Mouse (Mus musculus) liver, adult 2 months (tissue): ENCODE results near the gene Nr0b2. TPM values are rescaled to one million over a fixed set of nuclear protein-coding genes. Genes with fewer than 3 reads are reported as not detected.

Experiments used
- DNase-seq: peaks from one replicate; pipeline ENCODE4 v3.0.0-alpha.2; 2011; ENCODE audit warnings: low read depth, low spot score; ENCODE audit errors: extremely low read depth
- H3K27ac ChIP-seq: fragments of 200-500 bp; replicated peaks from 2 replicates; pipeline ENCODE4 v1.5.1; 2012; ENCODE audit warnings: low read depth, mild to moderate bottlenecking, control low read depth, inconsistent platforms, low read length; ENCODE audit not compliant: insufficient read depth
- H3K27me3 ChIP-seq: fragments of 200-500 bp; 2 replicates; pipeline ENCODE4 v1.6.1; 2012; ENCODE audit warnings: mild to moderate bottlenecking, moderate library complexity, low read length, inconsistent platforms; ENCODE audit not compliant: control insufficient read depth, insufficient read depth
- H3K36me3 ChIP-seq: fragments of 200-500 bp; 2 replicates; pipeline ENCODE4 v1.6.1; 2012; ENCODE audit warnings: low read length, inconsistent platforms; ENCODE audit not compliant: control insufficient read depth, insufficient read depth
- H3K4me1 ChIP-seq: fragments of 200-500 bp; 2 replicates; pipeline ENCODE4 v1.6.1; 2011; ENCODE audit warnings: low read length; ENCODE audit not compliant: control insufficient read depth, insufficient read depth
- H3K4me3 ChIP-seq: fragments of 200-500 bp; 2 replicates; pipeline ENCODE4 v1.5.1; 2011; ENCODE audit warnings: low read depth, mild to moderate bottlenecking, control low read depth, low read length, moderate library complexity; ENCODE audit not compliant: insufficient read depth
- H3K79me2 ChIP-seq: fragments of 200-500 bp; 2 replicates; pipeline ENCODE4 v1.6.1; 2012; ENCODE audit warnings: inconsistent platforms, mild to moderate bottlenecking, low read length, moderate library complexity; ENCODE audit not compliant: control insufficient read depth, insufficient read depth
- H3K9ac ChIP-seq: fragments of 200-500 bp; 2 replicates; pipeline ENCODE4 v1.6.1; 2012; ENCODE audit warnings: low read depth, mild to moderate bottlenecking, control low read depth, inconsistent platforms, low read length
- CTCF ChIP-seq: fragments of 200-500 bp; IDR thresholded peaks from 2 replicates; pipeline ENCODE4 v1.5.1; 2011; ENCODE audit warnings: low read depth, low read length, control low read depth
- POLR2A ChIP-seq: fragments of 200-500 bp; IDR thresholded peaks from 2 replicates; pipeline ENCODE4 v1.6.1; 2011; ENCODE audit warnings: low read length, control low read depth; ENCODE audit not compliant: insufficient read depth; ENCODE audit errors: extremely low read depth
- WGBS: fragments of 180-500 bp; shearing (Covaris S2); methylation state at CpG from one replicate; pipeline ENCODE4 v1.1.7; 2018; 5-methylcytosine and 5-hydroxymethylcytosine counted together
- polyA plus RNA-seq: library from polyadenylated mRNA; depleted of rRNA; stranded (reverse); fragments of >200 nt; gene quantifications from 2 replicates; pipeline ENCODE4 v1.2.3, GENCODE M21; 2012
- total RNA-seq: library from RNA; depleted of rRNA; stranded (reverse); fragments of >200 nt; gene quantifications from 2 replicates; pipeline ENCODE4 v1.2.3, GENCODE M21; 2014

Nr0b2 gene
- total and polyA plus RNA-seq, 2 experiments: 25.7 to 300 TPM

DNA sequence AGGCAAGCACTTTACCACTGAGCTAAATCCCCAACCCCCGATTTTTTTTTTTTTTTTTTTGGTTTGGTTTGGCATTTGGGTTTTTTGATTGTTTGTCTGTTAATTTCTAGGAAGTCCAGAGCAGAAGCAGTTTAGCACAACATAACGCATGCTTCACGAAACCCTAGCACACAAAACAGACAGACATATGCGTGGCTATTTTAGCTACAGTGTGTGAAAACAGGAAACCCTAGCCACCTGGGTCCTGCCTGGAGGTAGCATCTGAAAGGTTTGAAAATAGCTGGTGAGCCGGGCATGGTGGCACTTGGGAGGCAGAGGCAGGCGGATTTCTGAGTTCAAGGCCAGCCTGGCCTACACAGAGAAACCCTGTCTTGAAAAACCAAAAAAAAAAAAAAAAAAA lies 42.9 kb downstream of the Nr0b2 start:
- Histone ChIP-seq H3K27ac (no peak overlapping the region), H3K9ac (no peak overlapping the region), H3K27me3 (no peaks in the 10 kb centered on the region), H3K36me3 (no peaks in the 10 kb centered on the region; the same call in 1 of the 2 replicates), H3K79me2 (no peaks in the 10 kb centered on the region), H3K4me3 (no peak overlapping the region), H3K4me1 (no peaks in the 10 kb centered on the region)
- WGBS: 81% methylated on average over 6 of the region's 6 CpGs
- TF ChIP-seq POLR2A (no peak), CTCF (no peak)
- DNase-seq: no peak

DNA sequence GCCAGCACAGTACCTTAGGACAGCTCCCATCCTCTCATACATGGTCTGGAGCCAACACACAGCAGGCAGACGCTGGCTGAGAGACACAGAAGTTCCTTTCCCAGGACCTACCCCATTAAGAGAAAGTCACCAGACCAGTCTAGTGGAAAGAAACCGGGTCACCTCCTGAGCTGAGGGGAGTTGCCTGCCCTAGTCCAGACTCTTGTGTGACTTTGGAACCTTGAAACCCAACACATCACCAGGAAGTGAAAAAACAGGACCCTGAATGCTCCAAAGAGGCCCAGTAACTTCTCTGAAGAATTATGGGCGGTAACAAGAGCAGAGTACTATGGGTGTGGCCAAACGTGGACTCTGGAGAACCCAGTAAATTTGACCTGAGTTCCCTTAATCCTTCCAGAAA lies 45.4 kb downstream of the Nr0b2 start:
- no peak for DNase-seq
- TF ChIP-seq POLR2A (no peak), CTCF (no peak)
- no peaks in the 10 kb centered on the region for H3K27me3 ChIP-seq
- H3K27ac ChIP-seq: no peak overlapping the region
- H3K36me3 ChIP-seq: no peaks in the 10 kb centered on the region
- H3K4me3 ChIP-seq: no peak overlapping the region
- H3K9ac ChIP-seq: no peak overlapping the region
- peaks cover 2% of the 10 kb centered on the region; the same call in 1 of the 2 replicates for H3K4me1 ChIP-seq
- H3K79me2 ChIP-seq: no peaks in the 10 kb centered on the region
- WGBS: 60% methylated on average over 4 of the region's 4 CpGs

DNA sequence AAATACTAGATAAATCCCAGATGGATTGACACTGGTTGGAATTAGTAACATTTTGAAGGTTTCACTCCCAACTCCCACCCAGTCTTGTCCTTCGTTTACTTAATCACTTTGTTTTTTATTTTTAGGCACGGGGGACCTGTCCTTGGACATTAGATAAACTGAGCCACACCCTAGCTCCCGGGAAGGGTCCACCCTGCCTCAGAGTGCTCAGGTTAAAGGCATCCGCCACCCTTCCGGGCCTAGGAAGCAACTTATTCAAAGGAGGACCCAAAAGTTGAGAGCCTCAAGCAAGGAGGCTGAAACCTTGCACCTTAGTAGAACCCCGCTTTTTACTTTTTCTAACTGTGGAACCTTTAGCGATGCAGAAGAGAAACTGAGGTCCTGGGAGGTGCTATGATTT lies 45.9 kb downstream of the Nr0b2 start:
- DNase-seq: no peak
- no peak overlapping the region for H3K27ac ChIP-seq
- no peak for TF ChIP-seq POLR2A
- TF ChIP-seq CTCF: no peak
- WGBS: 20% methylated on average over 7 of the region's 7 CpGs
- H3K4me1 ChIP-seq: peaks cover 2% of the 10 kb centered on the region; the same call in 1 of the 2 replicates
- no peaks in the 10 kb centered on the region for H3K27me3 ChIP-seq
- no peaks in the 10 kb centered on the region for H3K36me3 ChIP-seq
- H3K4me3 ChIP-seq: peak overlapping the region; percentile 63; the same call in 1 of the 2 replicates
- peak overlapping the region; percentile 48; the same call in 1 of the 2 replicates for H3K9ac ChIP-seq
- H3K79me2 ChIP-seq: no peaks in the 10 kb centered on the region

DNA sequence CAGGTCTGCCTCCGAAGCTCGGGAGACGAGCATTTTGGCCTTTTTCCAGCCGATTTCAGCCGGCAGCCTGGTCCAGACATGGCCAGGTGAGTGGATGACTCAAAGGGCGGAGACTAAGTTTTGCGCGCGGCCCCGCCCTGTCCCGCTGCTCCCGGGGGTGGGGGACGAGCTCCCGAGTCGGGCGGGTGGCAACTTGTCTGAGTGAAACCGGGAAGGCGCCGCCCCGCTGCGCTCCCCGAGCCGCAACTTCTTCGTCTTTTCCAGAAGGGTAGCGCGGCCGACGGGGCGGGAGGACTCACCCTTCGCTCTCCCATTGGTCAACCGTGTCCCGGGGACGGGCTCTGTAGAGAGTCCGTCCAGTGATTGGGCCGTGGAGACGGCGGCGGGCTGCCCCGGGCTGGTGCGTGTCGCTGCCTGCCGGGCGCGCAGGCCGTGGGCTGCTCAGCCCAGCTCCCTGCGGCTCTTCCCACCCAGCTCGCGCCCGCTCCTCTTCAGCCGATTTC lies 46.4 kb downstream of the Nr0b2 start:
- H3K4me3 ChIP-seq: peak overlapping the region; percentile 63
- H3K4me1 ChIP-seq: peaks cover 2% of the 10 kb centered on the region; the same call in 1 of the 2 replicates
- H3K36me3 ChIP-seq: no peaks in the 10 kb centered on the region
- peak overlapping the region; percentile 48 for H3K9ac ChIP-seq
- no peak overlapping the region for H3K27ac ChIP-seq
- no peaks in the 10 kb centered on the region for H3K27me3 ChIP-seq
- peak; percentile 81 for DNase-seq
- no peaks in the 10 kb centered on the region for H3K79me2 ChIP-seq
- WGBS: under 1% methylated on average over 49 of the region's 50 CpGs
- TF ChIP-seq POLR2A (no peak), CTCF (no peak)

DNA sequence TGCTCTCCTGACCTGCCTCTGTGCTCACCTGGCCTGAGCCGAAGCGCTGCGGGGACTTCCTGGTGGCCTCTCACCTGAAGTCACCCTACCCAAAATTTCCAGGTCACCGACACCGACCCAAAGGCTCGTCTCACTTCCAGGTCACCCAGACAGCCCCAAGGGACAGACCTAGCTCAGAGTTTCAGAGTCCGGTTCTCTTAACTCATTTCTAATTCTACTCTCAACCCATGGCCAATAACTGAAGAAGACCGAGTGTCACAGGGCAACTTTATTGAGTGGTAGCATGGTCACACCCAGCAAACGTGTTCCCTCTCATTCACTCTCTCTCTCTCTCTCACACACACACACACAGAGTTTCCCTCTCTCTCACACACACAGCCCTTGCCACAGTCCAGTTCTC lies 47.1 kb downstream of the Nr0b2 start:
- H3K4me1 ChIP-seq: peaks cover 2% of the 10 kb centered on the region; the same call in 1 of the 2 replicates
- TF ChIP-seq POLR2A (no peak), CTCF (no peak)
- no peak overlapping the region; the same call in 1 of the 2 replicates for H3K9ac ChIP-seq
- no peak for DNase-seq
- H3K27me3 ChIP-seq: no peaks in the 10 kb centered on the region
- no peak overlapping the region for H3K4me3 ChIP-seq
- H3K27ac ChIP-seq: no peak overlapping the region
- no peaks in the 10 kb centered on the region for H3K36me3 ChIP-seq
- 11% methylated on average over 9 of the region's 9 CpGs for WGBS
- H3K79me2 ChIP-seq: no peaks in the 10 kb centered on the region

DNA sequence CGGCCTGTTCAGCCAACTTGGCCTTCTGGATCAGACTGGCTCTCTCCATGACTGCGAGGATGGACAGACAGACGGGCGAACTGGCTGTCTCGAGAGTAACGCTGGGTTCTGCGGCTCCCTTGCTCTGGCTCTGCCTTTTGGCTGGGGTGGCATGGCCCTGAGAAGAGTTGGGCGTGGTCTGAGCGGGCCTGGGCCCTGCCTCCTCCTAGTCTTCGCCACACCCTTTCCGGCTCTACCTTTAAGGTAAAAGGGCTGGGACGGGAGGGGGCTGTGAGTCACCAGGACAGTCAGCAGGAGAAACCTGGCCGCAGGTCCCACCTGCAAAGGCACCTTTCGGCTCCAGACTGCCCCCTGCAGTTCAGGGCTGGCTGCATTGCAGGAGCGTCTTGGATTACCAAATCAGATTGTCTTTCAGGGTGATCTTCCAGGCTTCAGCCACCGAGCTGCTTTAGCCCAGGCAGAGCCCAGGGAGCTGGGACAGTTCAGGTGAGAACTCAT lies 48.6 kb downstream of the Nr0b2 start, which contains the start of gene Sfn:
Gene Sfn, minus strand, starts transcription at position 448 of the 498 bp plus-strand sequence.
- Histone ChIP-seq H3K4me3 (no peak within 1 kb of the TSS), H3K27ac (no peak within 1 kb of the TSS), H3K4me1 (peaks cover 2% of the 10 kb centered on the region; the same call in 1 of the 2 replicates), H3K79me2 (no peaks in the 10 kb centered on the region), H3K36me3 (peaks cover 1% of the 10 kb centered on the region; the same call in 1 of the 2 replicates), H3K9ac (no peak within 1 kb of the TSS), H3K27me3 (no peaks in the 10 kb centered on the region)
- DNase-seq: no peak
- TF ChIP-seq CTCF (peak; percentile 80), POLR2A (no peak)
- WGBS: 6% methylated on average over 16 of the region's 16 CpGs
